Mouse (Mus musculus): ENCODE data around the gene Gm10720.
"Not testable (repeated sequence)": the region's sequence is repeated elsewhere in the genome, so short reads cannot be mapped to it uniquely, and the experiment has no call there.

Gene Gm10720

DNA sequence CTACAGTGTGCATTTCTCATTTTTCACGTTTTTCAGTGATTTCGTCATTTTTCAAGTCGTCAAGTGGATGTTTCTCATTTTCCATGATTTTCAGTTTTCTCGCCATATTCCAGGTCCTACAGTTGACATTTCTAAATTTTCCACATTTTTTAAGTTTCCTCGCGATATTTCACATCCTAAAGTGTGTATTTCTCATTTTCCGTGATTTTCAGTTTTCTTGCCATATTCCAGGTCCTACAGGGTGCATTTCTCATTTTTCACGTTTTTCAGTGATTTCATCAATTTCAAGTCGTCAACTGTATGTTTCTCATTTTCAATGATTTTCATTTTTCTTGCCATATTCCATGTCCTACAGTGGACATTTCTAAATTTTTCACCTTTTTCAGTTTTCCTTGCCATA lies at the start of gene Gm10720:
Gm10720 (plus strand) TSS at position 301 of the 400 bp plus-strand sequence.
- DNase-seq (ENCODE audit: low read depth in 1 of 2, low spot score in 2 of 2) = not testable (repeated sequence)

DNA sequence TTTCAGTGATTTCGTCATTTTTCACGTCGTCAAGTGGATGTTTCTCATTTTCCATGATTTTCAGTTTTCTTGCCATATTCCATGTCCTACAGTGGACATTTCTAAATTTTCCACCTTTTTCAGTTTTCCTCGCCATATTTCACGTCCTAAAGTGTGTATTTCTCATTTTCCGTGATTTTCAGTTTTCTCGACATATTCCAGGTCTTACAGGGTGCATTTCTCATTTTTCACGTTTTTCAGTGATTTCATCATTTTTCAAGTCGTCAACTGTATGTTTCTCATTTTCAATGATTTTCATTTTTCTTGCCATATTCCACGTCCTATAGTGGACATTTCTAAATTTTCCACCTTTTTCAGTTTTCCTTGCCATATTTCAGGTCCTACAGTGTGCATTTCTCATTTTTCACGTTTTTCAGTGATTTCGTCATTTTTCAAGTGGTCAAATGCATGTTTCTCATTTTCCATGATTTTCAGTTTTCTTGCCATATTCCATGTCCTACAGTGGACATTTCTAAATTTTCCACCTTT lies 14.9 kb upstream of the Gm10720 start, which contains the start of gene Gm10722:
Gm10722 (plus strand) TSS at position 478 of the 528 bp plus-strand sequence.
- DNase-seq (ENCODE audit: low read depth in 1 of 2, low spot score in 2 of 2) = peak; percentile 12 to 52

DNA sequence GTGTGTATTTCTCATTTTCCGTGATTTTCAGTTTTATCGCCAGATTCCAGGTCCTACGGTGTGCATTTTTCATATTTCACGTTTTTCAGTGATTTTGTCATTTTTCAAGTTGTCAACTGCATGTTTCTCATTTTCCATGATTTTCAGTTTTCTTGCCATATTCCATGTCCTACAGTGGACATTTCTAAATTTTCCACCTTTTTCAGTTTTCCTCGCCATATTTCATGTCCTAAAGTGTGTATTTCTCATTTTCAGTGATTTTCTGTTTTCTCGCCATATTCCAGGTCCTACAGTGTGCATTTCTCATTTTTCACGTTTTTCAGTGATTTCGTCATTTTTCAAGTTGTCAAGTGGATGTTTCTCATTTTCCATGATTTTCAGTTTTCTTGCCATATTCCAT lies 14.4 kb upstream of the Gm10720 start:
- peak; percentile 16 to 23 for DNase-seq (ENCODE audit: low read depth in 1 of 2, low spot score in 2 of 2)

DNA sequence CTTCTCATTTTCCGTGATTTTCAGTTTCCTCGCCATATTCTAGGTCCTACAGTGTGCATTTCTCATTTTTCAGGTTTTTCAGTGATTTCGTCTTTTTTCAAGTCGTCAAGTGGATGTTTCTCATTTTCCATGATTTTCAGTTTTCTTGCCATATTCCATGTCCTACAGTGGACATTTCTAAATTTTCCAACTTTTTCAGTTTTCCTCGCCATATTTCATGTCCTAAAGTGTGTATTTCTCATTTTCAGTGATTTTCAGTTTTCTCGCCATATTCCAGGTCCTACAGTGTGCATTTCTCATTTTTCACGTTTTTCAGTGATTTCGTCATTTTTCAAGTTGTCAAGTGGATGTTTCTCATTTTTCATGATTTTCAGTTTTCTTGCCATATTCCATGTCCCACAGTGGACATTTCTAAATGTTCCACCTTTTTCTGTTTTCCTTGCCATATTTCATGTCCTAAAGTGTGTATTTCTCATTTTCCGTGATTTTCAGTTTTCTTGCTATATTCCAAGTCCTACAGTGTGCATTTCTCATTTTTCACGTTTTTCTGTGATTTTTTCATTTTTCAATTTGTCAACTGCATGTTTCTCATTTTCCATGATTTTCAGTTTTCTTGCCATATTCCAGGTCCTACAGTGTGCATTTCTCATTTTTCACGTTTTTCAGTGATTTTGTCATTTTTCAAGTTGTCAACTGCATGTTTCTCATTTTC lies 13.3 kb upstream of the Gm10720 start:
- DNase-seq (ENCODE audit: low read depth in 1 of 2, low spot score in 2 of 2) = peak; percentile 97 to 100

DNA sequence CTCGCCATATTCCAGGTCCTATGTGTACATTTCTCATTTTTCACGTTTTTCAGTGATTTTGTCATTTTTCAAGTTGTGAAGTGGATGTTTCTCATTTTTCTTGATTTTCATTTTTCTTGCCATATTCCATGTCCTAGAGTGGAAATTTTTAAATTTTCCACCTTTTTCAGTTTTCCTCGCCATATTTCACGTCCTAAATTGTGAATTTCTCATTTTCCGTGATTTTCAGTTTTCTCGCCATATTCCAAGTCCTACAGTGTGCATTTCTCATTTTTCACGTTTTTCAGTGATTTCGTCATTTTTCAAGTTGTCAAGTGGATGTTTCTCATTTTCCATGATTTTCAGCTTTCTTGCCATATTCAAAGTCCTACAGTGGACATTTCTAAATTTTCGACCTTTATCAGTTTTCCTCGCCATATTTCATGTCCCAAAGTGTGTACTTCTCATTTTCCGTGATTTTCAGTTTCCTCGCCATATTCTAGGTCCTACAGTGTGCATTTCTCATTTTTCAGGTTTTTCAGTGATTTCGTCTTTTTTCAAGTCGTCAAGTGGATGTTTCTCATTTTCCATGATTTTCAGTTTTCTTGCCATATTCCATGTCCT lies 12.6 kb upstream of the Gm10720 start, which contains the start of gene Gm11168:
Gm11168 (plus strand) TSS at position 553 of the 603 bp plus-strand sequence.
- DNase-seq (ENCODE audit: low read depth in 1 of 2, low spot score in 2 of 2) = not testable (repeated sequence)

DNA sequence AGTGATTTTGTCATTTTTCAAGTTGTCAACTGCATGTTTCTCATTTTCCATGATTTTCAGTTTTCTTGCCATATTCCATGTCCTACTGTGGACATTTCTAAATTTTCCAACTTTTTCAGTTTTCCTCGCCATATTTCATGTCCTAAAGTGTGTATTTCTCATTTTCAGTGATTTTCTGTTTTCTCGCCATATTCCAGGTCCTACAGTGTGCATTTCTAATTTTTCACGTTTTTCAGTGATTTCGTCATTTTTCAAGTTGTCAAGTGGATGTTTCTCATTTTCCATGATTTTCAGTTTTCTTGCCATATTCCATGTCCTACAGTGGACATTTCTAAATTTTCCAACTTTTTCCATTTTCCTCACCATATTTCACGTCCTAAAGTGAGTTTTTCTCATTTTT lies 9.3 kb upstream of the Gm10720 start:
- DNase-seq (ENCODE audit: low read depth in 1 of 2, low spot score in 2 of 2) = not testable (repeated sequence)

DNA sequence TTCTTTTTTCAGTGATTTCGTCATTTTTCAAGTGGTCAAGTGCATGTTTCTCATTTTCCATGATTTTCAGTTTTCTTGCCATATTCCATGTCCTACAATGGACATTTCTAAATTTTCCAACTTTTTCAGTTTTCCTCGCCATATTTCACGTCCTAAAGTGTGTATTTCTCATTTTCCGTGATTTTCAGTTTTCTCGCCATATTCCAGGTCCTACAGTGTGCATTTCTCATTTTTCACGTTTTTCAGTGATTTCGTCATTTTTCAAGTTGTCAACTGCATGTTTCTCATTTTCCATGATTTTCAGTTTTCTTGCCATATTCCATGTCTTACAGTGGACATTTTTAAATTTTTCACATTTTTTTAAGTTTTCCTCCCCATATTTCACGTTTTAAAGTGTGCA lies 8.8 kb upstream of the Gm10720 start:
- DNase-seq (ENCODE audit: low read depth in 1 of 2, low spot score in 2 of 2) = peak; percentile 100

DNA sequence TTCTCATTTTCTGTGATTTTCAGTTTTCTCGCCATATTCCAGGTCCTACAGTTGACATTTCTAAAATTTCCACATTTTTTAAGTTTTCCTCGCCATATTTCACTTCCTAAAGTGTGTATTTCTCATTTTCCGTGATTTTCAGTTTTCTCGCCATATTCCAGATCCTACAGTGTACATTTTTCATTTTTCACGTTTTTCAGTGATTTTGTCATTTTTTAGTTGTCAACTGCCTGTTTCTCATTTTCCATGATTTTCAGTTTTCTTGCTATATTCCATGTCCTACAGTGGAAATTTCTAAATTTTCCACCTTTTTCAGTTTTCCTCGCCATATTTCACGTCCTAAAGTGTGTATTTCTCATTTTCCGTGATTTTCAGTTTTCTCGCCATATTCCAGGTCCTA lies 8.2 kb upstream of the Gm10720 start:
- not testable (repeated sequence) for DNase-seq (ENCODE audit: low read depth in 1 of 2, low spot score in 2 of 2)

DNA sequence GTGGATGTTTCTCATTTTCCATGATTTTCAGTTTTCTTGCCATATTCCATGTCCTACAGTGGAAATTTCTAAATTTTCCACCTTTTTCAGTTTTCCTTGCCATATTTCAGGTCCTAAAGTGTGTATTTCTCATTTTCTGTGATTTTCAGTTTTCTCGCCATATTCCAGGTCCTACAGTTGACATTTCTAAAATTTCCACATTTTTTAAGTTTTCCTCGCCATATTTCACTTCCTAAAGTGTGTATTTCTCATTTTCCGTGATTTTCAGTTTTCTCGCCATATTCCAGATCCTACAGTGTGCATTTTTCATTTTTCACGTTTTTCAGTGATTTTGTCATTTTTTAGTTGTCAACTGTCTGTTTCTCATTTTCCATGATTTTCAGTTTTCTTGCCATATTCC lies 6.1 kb upstream of the Gm10720 start:
- DNase-seq (ENCODE audit: low read depth in 1 of 2, low spot score in 2 of 2) = not testable (repeated sequence)

DNA sequence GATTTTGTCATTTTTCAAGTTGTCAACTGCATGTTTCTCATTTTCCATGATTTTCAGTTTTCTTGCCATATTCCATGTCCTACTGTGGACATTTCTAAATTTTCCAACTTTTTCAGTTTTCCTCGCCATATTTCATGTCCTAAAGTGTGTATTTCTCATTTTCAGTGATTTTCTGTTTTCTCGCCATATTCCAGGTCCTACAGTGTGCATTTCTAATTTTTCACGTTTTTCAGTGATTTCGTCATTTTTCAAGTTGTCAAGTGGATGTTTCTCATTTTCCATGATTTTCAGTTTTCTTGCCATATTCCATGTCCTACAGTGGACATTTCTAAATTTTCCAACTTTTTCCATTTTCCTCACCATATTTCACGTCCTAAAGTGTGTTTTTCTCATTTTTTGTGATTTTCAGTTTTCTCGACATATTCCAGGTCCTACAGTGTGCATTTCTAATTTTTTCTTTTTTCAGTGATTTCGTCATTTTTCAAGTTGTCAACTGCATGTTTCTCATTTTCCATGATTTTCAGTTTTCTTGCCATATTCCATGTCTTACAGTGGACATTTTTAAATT lies 3.3 kb upstream of the Gm10720 start:
- not testable (repeated sequence) for DNase-seq (ENCODE audit: low read depth in 1 of 2, low spot score in 2 of 2)

DNA sequence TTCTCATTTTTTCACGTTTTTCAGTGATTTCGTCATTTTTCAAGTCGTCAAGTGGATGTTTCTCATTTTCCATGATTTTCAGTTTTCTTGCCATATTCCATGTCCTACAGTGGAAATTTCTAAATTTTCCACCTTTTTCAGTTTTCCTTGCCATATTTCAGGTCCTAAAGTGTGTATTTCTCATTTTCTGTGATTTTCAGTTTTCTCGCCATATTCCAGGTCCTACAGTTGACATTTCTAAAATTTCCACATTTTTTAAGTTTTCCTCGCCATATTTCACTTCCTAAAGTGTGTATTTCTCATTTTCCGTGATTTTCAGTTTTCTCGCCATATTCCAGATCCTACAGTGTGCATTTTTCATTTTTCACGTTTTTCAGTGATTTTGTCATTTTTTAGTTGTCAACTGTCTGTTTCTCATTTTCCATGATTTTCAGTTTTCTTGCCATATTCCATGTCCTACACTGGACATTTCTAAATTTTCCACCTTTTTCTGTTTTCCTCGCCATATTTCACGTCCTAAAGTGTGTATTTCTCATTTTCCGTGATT lies 2.6 kb upstream of the Gm10720 start, which contains the start of gene Gm10721:
Gm10721 (plus strand) TSS at position 408 of the 547 bp plus-strand sequence.
- not testable (repeated sequence) for DNase-seq (ENCODE audit: low read depth in 1 of 2, low spot score in 2 of 2)

DNA sequence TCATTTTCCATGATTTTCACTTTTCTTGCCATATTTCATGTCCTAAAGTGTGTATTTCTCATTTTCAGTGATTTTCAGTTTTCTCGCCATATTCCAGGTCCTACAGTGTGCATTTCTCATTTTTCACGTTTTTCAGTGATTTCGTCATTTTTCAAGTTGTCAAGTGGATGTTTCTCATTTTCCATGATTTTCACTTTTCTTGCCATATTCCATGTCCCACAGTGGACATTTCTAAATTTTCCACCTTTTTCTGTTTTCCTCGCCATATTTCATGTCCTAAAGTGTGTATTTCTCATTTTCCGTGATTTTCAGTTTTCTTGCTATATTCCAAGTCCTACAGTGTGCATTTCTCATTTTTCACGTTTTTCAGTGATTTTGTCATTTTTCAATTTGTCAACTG lies 442 bp downstream of the Gm10720 start:
- not testable (repeated sequence) for DNase-seq (ENCODE audit: low read depth in 1 of 2, low spot score in 2 of 2)

DNA sequence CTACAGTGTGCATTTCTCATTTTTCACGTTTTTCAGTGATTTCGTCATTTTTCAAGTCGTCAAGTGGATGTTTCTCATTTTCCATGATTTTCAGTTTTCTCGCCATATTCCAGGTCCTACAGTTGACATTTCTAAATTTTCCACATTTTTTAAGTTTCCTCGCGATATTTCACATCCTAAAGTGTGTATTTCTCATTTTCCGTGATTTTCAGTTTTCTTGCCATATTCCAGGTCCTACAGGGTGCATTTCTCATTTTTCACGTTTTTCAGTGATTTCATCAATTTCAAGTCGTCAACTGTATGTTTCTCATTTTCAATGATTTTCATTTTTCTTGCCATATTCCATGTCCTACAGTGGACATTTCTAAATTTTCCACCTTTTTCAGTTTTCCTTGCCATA lies 1.7 kb downstream of the Gm10720 start, which contains the start of gene Gm10719:
Gm10719 (plus strand) TSS at position 301 of the 400 bp plus-strand sequence.
- not testable (repeated sequence) for DNase-seq (ENCODE audit: low read depth in 1 of 2, low spot score in 2 of 2)

DNA sequence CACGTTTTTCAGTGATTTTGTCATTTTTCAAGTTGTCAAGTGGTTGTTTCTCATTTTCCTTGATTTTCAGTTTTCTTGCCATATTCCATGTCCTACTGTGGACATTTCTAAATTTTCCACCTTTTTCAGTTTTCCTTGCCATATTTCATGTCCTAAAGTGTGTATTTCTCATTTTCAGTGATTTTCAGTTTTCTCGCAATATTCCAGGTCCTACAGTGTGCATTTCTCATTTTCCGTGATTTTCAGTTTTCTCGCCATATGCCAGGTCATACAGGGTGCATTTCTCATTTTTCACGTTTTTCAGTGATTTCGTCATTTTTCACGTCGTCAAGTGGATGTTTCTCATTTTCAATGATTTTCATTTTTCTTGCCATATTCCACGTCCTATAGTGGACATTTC lies 3.5 kb downstream of the Gm10720 start:
- DNase-seq (ENCODE audit: low read depth in 1 of 2, low spot score in 2 of 2) = not testable (repeated sequence)

DNA sequence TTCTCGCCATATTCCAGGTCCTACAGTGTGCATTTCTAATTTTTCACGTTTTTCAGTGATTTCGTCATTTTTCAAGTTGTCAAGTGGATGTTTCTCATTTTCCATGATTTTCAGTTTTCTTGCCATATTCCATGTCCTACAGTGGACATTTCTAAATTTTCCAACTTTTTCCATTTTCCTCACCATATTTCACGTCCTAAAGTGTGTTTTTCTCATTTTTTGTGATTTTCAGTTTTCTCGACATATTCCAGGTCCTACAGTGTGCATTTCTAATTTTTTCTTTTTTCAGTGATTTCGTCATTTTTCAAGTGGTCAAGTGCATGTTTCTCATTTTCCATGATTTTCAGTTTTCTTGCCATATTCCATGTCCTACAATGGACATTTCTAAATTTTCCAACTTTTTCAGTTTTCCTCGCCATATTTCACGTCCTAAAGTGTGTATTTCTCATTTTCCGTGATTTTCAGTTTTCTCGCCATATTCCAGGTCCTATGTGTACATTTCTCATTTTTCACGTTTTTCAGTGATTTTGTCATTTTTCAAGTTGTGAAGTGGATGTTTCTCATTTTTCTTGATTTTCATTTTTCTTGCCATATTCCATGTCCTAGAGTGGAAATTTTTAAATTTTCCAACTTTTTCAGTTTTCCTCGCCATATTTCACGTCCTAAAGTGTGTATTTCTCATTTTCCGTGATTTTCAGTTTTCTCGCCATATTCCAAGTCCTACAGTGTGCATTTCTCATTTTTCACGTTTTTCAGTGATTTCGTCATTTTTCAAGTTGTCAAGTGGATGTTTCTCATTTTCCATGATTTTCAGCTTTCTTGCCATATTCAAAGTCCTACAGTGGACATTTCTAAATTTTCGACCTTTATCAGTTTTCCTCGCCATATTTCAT lies 4.6 kb downstream of the Gm10720 start:
- peak; percentile 26 to 42 for DNase-seq (ENCODE audit: low read depth in 1 of 2, low spot score in 2 of 2)

DNA sequence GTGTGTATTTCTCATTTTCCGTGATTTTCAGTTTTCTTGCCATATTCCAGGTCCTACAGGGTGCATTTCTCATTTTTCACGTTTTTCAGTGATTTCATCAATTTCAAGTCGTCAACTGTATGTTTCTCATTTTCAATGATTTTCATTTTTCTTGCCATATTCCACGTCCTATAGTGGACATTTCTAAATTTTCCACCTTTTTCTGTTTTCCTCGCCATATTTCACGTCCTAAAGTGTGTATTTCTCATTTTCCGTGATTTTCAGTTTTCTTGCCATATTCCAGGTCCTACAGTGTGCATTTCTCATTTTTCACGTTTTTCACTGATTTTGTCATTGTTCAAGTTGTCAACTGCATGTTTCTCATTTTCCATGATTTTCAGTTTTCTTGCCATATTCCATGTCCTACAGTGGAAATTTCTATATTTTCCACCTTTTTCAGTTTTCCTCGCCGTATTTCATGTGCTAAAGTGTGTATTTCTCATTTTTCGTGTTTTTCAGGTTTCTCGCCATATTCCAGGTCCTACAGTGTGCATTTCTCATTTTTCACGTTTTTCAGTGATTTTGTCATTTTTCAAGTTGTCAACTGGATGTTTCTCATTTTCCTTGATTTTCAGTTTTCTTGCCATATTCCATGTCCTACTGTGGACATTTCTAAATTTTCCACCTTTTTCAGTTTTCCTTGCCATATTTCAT lies 7.0 kb downstream of the Gm10720 start:
- peak; percentile 70 to 82 for DNase-seq (ENCODE audit: low read depth in 1 of 2, low spot score in 2 of 2)

DNA sequence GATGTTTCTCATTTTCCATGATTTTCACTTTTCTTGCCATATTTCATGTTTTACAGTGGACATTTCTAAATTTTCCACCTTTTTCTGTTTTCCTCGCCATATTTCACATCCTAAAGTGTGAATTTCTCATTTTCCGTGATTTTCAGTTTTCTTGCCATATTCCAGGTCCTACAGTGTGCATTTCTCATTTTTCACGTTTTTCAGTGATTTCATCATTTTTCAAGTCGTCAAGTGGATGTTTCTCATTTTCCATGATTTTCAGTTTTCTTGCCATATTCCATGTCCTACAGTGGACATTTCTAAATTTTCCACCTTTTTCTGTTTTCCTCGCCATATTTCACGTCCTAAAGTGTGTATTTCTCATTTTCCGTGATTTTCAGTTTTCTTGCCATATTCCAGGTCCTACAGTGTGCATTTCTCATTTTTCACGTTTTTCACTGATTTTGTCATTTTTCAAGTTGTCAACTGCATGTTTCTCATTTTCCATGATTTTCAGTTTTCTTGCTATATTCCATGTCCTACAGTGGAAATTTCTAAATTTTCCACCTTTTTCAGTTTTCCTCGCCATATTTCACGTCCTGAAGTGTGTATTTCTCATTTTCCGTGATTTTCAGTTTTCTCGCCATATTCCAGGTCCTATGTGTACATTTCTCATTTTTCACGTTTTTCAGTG lies 8.0 kb downstream of the Gm10720 start, which contains the start of gene Gm10718:
Gm10718 (plus strand) TSS at position 236 of the 673 bp plus-strand sequence.
- DNase-seq (ENCODE audit: low read depth in 1 of 2, low spot score in 2 of 2) = peak; percentile 67 to 68

DNA sequence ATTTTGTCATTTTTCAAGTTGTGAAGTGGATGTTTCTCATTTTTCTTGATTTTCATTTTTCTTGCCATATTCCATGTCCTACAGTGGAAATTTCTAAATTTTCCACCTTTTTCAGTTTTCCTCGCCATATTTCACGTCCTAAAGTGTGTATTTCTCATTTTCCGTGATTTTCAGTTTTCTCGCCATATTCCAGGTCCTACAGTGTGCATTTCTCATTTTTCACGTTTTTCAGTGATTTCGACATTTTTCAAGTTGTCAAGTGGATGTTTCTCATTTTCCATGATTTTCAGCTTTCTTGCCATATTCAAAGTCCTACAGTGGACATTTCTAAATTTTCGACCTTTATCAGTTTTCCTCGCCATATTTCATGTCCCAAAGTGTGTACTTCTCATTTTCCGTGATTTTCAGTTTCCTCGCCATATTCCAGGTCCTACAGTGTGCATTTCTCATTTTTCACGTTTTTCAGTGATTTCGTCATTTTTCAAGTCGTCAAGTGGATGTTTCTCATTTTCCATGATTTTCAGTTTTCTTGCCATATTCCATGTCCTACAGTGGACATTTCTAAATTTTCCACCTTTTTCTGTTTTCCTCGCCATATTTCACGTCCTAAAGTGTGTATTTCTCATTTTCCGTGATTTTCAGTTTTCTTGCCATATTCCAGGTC lies 8.7 kb downstream of the Gm10720 start:
- DNase-seq (ENCODE audit: low read depth in 1 of 2, low spot score in 2 of 2) = peak; percentile 100
